Mouse (Mus musculus) limb, embryonic 10.5 days (tissue): ENCODE data around the gene Snai3. TPM values are rescaled to one million over a fixed set of nuclear protein-coding genes. Genes with fewer than 3 reads are reported as not detected.

Experiments
- DNase-seq: peaks from one replicate; pipeline ENCODE4 v3.0.0-alpha.2; 2017; ENCODE audit warnings: low spot score
- H3K27ac ChIP-seq: fragments of 300-500 bp; sonication (generic); 2 replicates; pipeline ENCODE4 v1.5.1; 2016; ENCODE audit warnings: mild to moderate bottlenecking
- H3K27me3 ChIP-seq: fragments of 300-500 bp; sonication (generic); 2 replicates; pipeline ENCODE4 v1.6.1; 2016; ENCODE audit warnings: low read depth, mild to moderate bottlenecking; ENCODE audit not compliant: poor library complexity, severe bottlenecking
- H3K36me3 ChIP-seq: fragments of 300-500 bp; sonication (generic); 2 replicates; pipeline ENCODE4 v1.6.1; 2016; ENCODE audit warnings: mild to moderate bottlenecking, moderate library complexity
- H3K4me1 ChIP-seq: fragments of 300-500 bp; sonication (generic); 2 replicates; pipeline ENCODE4 v1.6.1; 2016
- H3K4me3 ChIP-seq: fragments of 300-500 bp; sonication (generic); 2 replicates; pipeline ENCODE4 v1.5.1; 2016; ENCODE audit warnings: mild to moderate bottlenecking, moderate library complexity
- H3K9me3 ChIP-seq: fragments of 300-500 bp; sonication (generic); replicated peaks from 2 replicates; pipeline ENCODE4 v1.6.1; 2016; ENCODE audit warnings: mild to moderate bottlenecking
- WGBS: fragments of 180-500 bp; shearing (Covaris S2); methylation state at CpG from one replicate; pipeline ENCODE4 v1.1.7; 2016; 5-methylcytosine and 5-hydroxymethylcytosine counted together
- polyA plus RNA-seq: library from polyadenylated mRNA; unstranded; fragments of >200 nt; fragmentation: Nextera tagmentation; extraction: Ambion mirVana; gene quantifications from 2 replicates; pipeline ENCODE4 v1.2.1, GENCODE M21; 2016

The Snai3 gene
- polyA plus RNA-seq, 1 experiment from 2014 or later: not detected

- Histone ChIP-seq H3K4me3 (no peak overlapping the region), H3K36me3 (peaks cover 75% of the 10 kb centered on the region), H3K4me1 (peaks cover 12% of the 10 kb centered on the region), H3K27ac (no peak overlapping the region), H3K27me3 (no peaks in the 10 kb centered on the region), H3K9me3 (no peaks in the 10 kb centered on the region)
- no peak for DNase-seq
- WGBS: 81% methylated on average over 10 of the region's 10 CpGs
These were observed 9.4 kb upstream of the Snai3 start for GRCm38 (mm10) chr8:122469965-122470364.

DNA sequence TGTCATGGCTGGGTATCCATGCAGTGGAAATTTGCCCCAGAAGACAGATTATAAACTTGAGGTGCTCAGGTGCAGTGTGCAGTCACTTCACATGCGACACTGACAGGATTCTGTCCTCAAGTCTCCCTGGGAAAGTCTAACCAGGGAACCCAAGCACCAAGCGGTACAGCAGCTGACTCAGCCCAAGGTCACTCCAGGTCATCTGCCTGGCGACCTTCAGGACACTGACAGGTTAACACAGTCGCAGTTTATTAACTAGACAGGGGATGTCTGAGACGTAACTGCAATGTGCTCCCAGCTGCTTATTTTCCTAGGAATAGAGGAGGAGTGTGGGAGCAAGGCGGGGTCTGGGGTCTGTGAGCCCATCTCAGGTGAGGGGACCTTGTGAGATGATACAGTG is 8.9 kb upstream of the Snai3 start:
- Histone ChIP-seq H3K36me3 (peaks cover 75% of the 10 kb centered on the region), H3K9me3 (no peaks in the 10 kb centered on the region), H3K27ac (no peak overlapping the region), H3K27me3 (no peaks in the 10 kb centered on the region), H3K4me1 (peaks cover 12% of the 10 kb centered on the region), H3K4me3 (no peak overlapping the region)
- DNase-seq: no peak
- 79% methylated on average over 6 of the region's 6 CpGs for WGBS

- no peaks in the 10 kb centered on the region for H3K9me3 ChIP-seq
- H3K27ac ChIP-seq: no peak overlapping the region
- 87% methylated on average over 13 of the region's 13 CpGs for WGBS
- H3K4me3 ChIP-seq: no peak overlapping the region
- DNase-seq: no peak
- peaks cover 7% of the 10 kb centered on the region for H3K27me3 ChIP-seq
- H3K4me1 ChIP-seq: peaks cover 22% of the 10 kb centered on the region
- H3K36me3 ChIP-seq: peaks cover 61% of the 10 kb centered on the region
These were observed 7.3 kb upstream of the Snai3 start for GRCm38 (mm10) chr8:122467816-122468215.

- H3K4me1 ChIP-seq: peaks cover 39% of the 10 kb centered on the region
- no peaks in the 10 kb centered on the region for H3K9me3 ChIP-seq
- 69% methylated on average over 7 of the region's 7 CpGs for WGBS
- no peak overlapping the region for H3K27ac ChIP-seq
- H3K27me3 ChIP-seq: peaks cover 36% of the 10 kb centered on the region
- peaks cover 45% of the 10 kb centered on the region for H3K36me3 ChIP-seq
- no peak overlapping the region for H3K4me3 ChIP-seq
- DNase-seq: no peak
These were observed 4.5 kb upstream of the Snai3 start for GRCm38 (mm10) chr8:122464985-122465384.

- Histone ChIP-seq H3K9me3 (no peaks in the 10 kb centered on the region), H3K27me3 (peaks cover 46% of the 10 kb centered on the region), H3K4me3 (no peak overlapping the region), H3K27ac (no peak overlapping the region), H3K36me3 (peaks cover 34% of the 10 kb centered on the region), H3K4me1 (peaks cover 44% of the 10 kb centered on the region)
- no peak for DNase-seq
- 63% methylated on average over 12 of the region's 12 CpGs for WGBS
These were observed 3.4 kb upstream of the Snai3 start for GRCm38 (mm10) chr8:122463651-122464640.

- Histone ChIP-seq H3K27ac (no peak overlapping the region), H3K36me3 (peaks cover 20% of the 10 kb centered on the region), H3K27me3 (peaks cover 60% of the 10 kb centered on the region), H3K9me3 (no peaks in the 10 kb centered on the region), H3K4me3 (no peak overlapping the region), H3K4me1 (peaks cover 44% of the 10 kb centered on the region)
- WGBS: 69% methylated on average over 8 of the region's 8 CpGs
- no peak for DNase-seq
These were observed 2.0 kb upstream of the Snai3 start for GRCm38 (mm10) chr8:122462510-122462909.

GRCm38 (mm10) chr8:122461473-122462148 is 1.1 kb upstream of the Snai3 start:
- Histone ChIP-seq H3K4me1 (peaks cover 44% of the 10 kb centered on the region), H3K4me3 (no peak overlapping the region), H3K27ac (no peak overlapping the region), H3K36me3 (peaks cover 11% of the 10 kb centered on the region), H3K27me3 (peaks cover 69% of the 10 kb centered on the region), H3K9me3 (no peaks in the 10 kb centered on the region)
- no peak for DNase-seq
- 63% methylated on average over 11 of the region's 11 CpGs for WGBS

- no peaks in the 10 kb centered on the region for H3K9me3 ChIP-seq
- H3K27ac ChIP-seq: no peak overlapping the region
- H3K36me3 ChIP-seq: no peaks in the 10 kb centered on the region
- peaks cover 72% of the 10 kb centered on the region for H3K27me3 ChIP-seq
- no peak for DNase-seq
- peak overlapping the region; percentile 41 for H3K4me3 ChIP-seq
- 26% methylated on average over 7 of the region's 7 CpGs for WGBS
- H3K4me1 ChIP-seq: peaks cover 40% of the 10 kb centered on the region
These were observed 543 bp downstream of the Snai3 start for GRCm38 (mm10) chr8:122459990-122460389.

DNA sequence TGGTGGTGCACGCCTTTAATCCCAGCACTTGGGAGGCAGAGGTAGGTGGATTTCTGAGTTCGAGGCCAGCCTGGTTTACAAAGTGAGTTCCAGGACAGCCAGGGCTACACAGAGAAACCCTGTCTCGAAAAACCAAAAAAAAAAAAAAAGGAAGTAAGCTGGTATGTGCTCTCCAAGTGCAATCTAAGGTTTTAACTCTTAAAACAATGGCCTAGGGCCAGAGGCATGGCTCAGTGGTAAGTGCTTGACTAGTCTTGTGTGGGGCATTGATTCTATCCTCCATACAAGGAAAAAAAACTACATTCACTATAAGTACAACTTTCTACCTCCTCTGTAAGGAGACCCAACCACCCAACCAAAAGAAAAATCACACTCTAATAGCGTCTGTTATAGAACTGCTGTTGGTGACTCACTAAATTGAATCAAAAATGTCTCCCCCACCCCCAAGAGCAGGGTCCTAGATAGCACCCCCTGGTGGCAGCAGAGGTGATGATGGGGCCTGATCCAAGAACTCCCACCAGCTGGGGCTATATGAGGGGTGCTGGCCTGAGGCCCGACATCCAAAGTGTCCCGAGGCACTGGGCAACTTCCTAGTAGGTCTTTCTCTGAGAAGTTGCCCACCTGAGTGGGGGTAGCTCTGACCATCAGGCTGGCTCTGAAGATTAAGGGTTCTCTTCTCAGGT is 1.2 kb downstream of the Snai3 start:
- Histone ChIP-seq H3K4me3 (no peak overlapping the region), H3K36me3 (no peaks in the 10 kb centered on the region), H3K9me3 (no peaks in the 10 kb centered on the region), H3K27me3 (peaks cover 78% of the 10 kb centered on the region), H3K27ac (no peak overlapping the region), H3K4me1 (peaks cover 35% of the 10 kb centered on the region)
- WGBS: 55% methylated on average over 6 of the region's 6 CpGs
- no peak for DNase-seq

GRCm38 (mm10) chr8:122457171-122457570 is 3.4 kb downstream of the Snai3 start:
- no peaks in the 10 kb centered on the region for H3K36me3 ChIP-seq
- H3K4me3 ChIP-seq: no peak overlapping the region
- peaks cover 66% of the 10 kb centered on the region for H3K27me3 ChIP-seq
- H3K4me1 ChIP-seq: peaks cover 22% of the 10 kb centered on the region
- no peak for DNase-seq
- 80% methylated on average over 11 of the region's 11 CpGs for WGBS
- H3K9me3 ChIP-seq: no peaks in the 10 kb centered on the region
- no peak overlapping the region for H3K27ac ChIP-seq

DNA sequence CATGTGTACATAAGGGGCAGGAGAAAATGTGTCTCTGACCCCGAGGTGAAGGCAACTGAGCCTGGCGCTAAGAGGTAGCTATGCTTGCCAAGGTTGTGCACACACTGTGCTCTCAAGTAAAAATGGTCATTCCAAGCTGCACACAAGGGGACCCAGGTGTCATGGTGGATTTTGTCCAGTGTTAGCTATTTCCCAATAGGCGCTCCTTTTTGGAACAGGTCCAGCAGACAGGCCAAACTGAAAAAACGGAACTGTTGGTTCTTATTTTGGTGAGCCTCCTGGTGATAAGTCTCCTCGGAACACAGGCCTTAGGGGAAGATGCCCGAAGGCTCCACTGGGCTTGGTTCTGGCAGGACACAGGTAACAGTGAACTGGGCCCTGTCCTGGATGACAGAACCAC is 6.1 kb downstream of the Snai3 start:
- Histone ChIP-seq H3K27me3 (peaks cover 38% of the 10 kb centered on the region), H3K4me1 (0 out of 2 replicates have a peak, but pooled peaks cover 5% of the 10 kb centered on the region), H3K27ac (no peak overlapping the region), H3K4me3 (no peak overlapping the region), H3K9me3 (no peaks in the 10 kb centered on the region), H3K36me3 (no peaks in the 10 kb centered on the region)
- no peak for DNase-seq
- 89% methylated on average over 6 of the region's 6 CpGs for WGBS

- Histone ChIP-seq H3K9me3 (no peaks in the 10 kb centered on the region), H3K36me3 (no peaks in the 10 kb centered on the region), H3K4me3 (no peak overlapping the region), H3K27ac (no peak overlapping the region), H3K27me3 (peaks cover 16% of the 10 kb centered on the region; the same call in 1 of the 2 replicates), H3K4me1 (0 out of 2 replicates have a peak, but pooled peaks cover 5% of the 10 kb centered on the region)
- WGBS: 87% methylated on average over 10 of the region's 10 CpGs
- DNase-seq: no peak
These were observed 8.4 kb downstream of the Snai3 start for GRCm38 (mm10) chr8:122452154-122452553.
